8 mouse cellular contexts compared by ENCODE assay signal in the genomic region with DNA sequence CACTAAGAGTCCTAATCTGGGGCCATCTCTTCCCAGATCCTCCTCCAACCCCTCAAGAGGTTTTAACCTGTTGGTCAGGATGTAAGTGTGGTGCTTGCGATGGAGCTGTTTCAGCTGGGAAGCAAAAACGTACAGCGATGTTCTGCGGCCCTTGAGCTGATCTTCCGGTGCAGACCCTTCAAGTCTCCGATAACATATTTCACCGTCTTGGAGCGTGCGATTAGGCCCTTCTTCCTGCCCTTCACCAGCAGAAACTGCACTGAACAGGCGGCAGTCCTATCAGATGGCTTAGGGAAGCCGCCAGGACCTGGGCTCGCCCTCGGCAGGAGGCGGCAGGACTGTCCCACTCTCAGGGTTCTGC.
A peak's percentile ranks its signal among the peaks of the same experiment; 100 is the strongest.
DNase-seq lines count a peak whose midpoint lies in the region; ATAC-seq and TF ChIP-seq lines count a peak whose summit lies in the region.

No protein-coding gene starts in this region.

- peak overlapping the region; percentile 64 for H3K4me3 ChIP-seq in heart, embryonic 11.5 days (ENCODE audit: low read depth, low read length)
- peak overlapping the region; percentile 82 for H3K4me3 ChIP-seq in E14TG2a.4 (replicated peaks; ENCODE audit: low read length)
- peak overlapping the region; percentile 58 for H3K4me3 ChIP-seq in forebrain, embryonic 15.5 days
- H3K4me3 ChIP-seq in liver, postnatal 0 days (ENCODE audit: low read depth, low read length), result peak overlapping the region; percentile 60

- H3K27me3 ChIP-seq in heart, embryonic 11.5 days (ENCODE audit: control insufficient read depth, insufficient read depth, low read length), result no peaks in the 10 kb centered on the region
- peaks cover 6% of the 10 kb centered on the region for H3K27me3 ChIP-seq in E14TG2a.4 (ENCODE audit: insufficient read depth, low read length)
- H3K27me3 ChIP-seq in forebrain, embryonic 15.5 days, result peaks cover 7% of the 10 kb centered on the region; the same call in 1 of the 2 replicates
- H3K27me3 ChIP-seq in liver, postnatal 0 days (ENCODE audit: insufficient read depth, low read length), result no peaks in the 10 kb centered on the region

- DNase-seq in heart, adult 8-10 months (ENCODE audit: low spot score), result no peak
- DNase-seq in liver, postnatal 0 days, result no peak
- DNase-seq in cerebellum, adult 9-10 months, result no peak
- DNase-seq in MN1 (ENCODE audit: low spot score), result no peak
- DNase-seq in layer of hippocampus, adult 8-10 months (ENCODE audit: low spot score in 2 of 2), result no peak

- TF ChIP-seq CTCF in E14TG2a.4 (conservative IDR thresholded peaks at IDR 0.05; ENCODE audit: low read length), result no peak
- TF ChIP-seq CTCF in liver, postnatal 0 days (IDR thresholded peaks at IDR 0.05; ENCODE audit: low read depth), result no peak

- peak; percentile 29; the same call in 1 of the 2 replicates for ATAC-seq in heart, embryonic 11.5 days (replicated peaks; ENCODE audit: insufficient number of reproducible peaks, low FRiP score, low TSS enrichment)
- ATAC-seq in forebrain, embryonic 15.5 days (replicated peaks), result peak; percentile 20
- ATAC-seq in liver, postnatal 0 days, result peak; percentile 70; the same call in 1 of the 2 replicates

- H3K9me3 ChIP-seq in heart, embryonic 11.5 days (replicated peaks; ENCODE audit: control insufficient read depth, low read length), result no peaks in the 10 kb centered on the region
- no peaks in the 10 kb centered on the region for H3K9me3 ChIP-seq in E14TG2a.4 (ENCODE audit: low read length)
- H3K9me3 ChIP-seq in forebrain, embryonic 15.5 days, result no peaks in the 10 kb centered on the region
- H3K9me3 ChIP-seq in liver, postnatal 0 days (ENCODE audit: low read length), result no peaks in the 10 kb centered on the region

- peak overlapping the region; percentile 83 for H3K9ac ChIP-seq in heart, embryonic 11.5 days (ENCODE audit: low read depth, low read length)
- H3K9ac ChIP-seq in forebrain, embryonic 15.5 days (replicated peaks), result peak overlapping the region; percentile 79
- H3K9ac ChIP-seq in liver, postnatal 0 days (replicated peaks), result peak overlapping the region; percentile 79

- H3K36me3 ChIP-seq in heart, embryonic 11.5 days (ENCODE audit: control insufficient read depth, insufficient read depth, low read length), result no peaks in the 10 kb centered on the region
- peaks cover 3% of the 10 kb centered on the region; the same call in 1 of the 2 replicates for H3K36me3 ChIP-seq in E14TG2a.4 (ENCODE audit: insufficient read depth, low read length)
- no peaks in the 10 kb centered on the region for H3K36me3 ChIP-seq in forebrain, embryonic 15.5 days
- no peaks in the 10 kb centered on the region; the same call in 1 of the 2 replicates for H3K36me3 ChIP-seq in liver, postnatal 0 days (replicated peaks; ENCODE audit: insufficient read depth, low read length)

- H3K4me1 ChIP-seq in heart, embryonic 11.5 days (ENCODE audit: control insufficient read depth, insufficient read depth, low read length), result no peaks in the 10 kb centered on the region; the same call in 1 of the 2 replicates
- H3K4me1 ChIP-seq in E14TG2a.4 (replicated peaks; ENCODE audit: low read depth, low read length), result peaks cover 23% of the 10 kb centered on the region
- peaks cover 19% of the 10 kb centered on the region for H3K4me1 ChIP-seq in forebrain, embryonic 15.5 days
- H3K4me1 ChIP-seq in liver, postnatal 0 days (ENCODE audit: insufficient read depth), result peaks cover 17% of the 10 kb centered on the region

- peak overlapping the region; percentile 79 for H3K27ac ChIP-seq in heart, embryonic 11.5 days (ENCODE audit: low read depth, low read length)
- peak overlapping the region; percentile 95 for H3K27ac ChIP-seq in forebrain, embryonic 15.5 days (replicated peaks)
- peak overlapping the region; percentile 83 for H3K27ac ChIP-seq in liver, postnatal 0 days (ENCODE audit: low read depth)

- under 1% methylated on average over 14 of the region's 14 CpGs for WGBS in heart, embryonic 11.5 days (ENCODE audit: insufficient replicate concordance)
- 2% methylated on average over 14 of the region's 14 CpGs for WGBS in forebrain, embryonic 15.5 days
- WGBS in liver, postnatal 0 days (ENCODE audit: insufficient replicate concordance), result 2% methylated on average over 14 of the region's 14 CpGs

- peak overlapping the region; percentile 74 for H3K4me2 ChIP-seq in heart, embryonic 11.5 days
- peak overlapping the region; percentile 89 for H3K4me2 ChIP-seq in forebrain, embryonic 15.5 days (replicated peaks)
- peak overlapping the region; percentile 90 for H3K4me2 ChIP-seq in liver, postnatal 0 days (ENCODE audit: low read depth, low read length)

- TF ChIP-seq EP300 in liver, postnatal 0 days (IDR thresholded peaks at IDR 0.05; ENCODE audit: low read depth), result no peak

Comparison
In these comparisons a context has a peak if more than half of its experiments do, and no peak if none do; other contexts are left out.
1. ATAC-seq: peak in every context shown above with its lines; median percentile 70 in liver, postnatal 0 days; 29 in heart, embryonic 11.5 days; 20 in forebrain, embryonic 15.5 days.